Mouse (Mus musculus): ENCODE measurements around the gene Wnt7b.

The Wnt7b gene

GRCm38 (mm10) chr15:85601202-85601601 lies 18.9 kb upstream of the Wnt7b start:
- no peak for DNase-seq (ENCODE audit: low spot score in 2 of 2)

- no peak for DNase-seq (ENCODE audit: low spot score in 2 of 2)
Measured at GRCm38 (mm10) chr15:85600696-85601094, 18.4 kb upstream of the Wnt7b start.

GRCm38 (mm10) chr15:85599887-85600695 lies 17.8 kb upstream of the Wnt7b start:
- peak; percentile 38 to 47 for DNase-seq (ENCODE audit: low spot score in 2 of 2)

- peak; percentile 25 to 37 for DNase-seq (ENCODE audit: low spot score in 2 of 2)
Measured at GRCm38 (mm10) chr15:85598984-85599886, 17.0 kb upstream of the Wnt7b start.

- no peak for DNase-seq (ENCODE audit: low spot score in 2 of 2)
Measured at GRCm38 (mm10) chr15:85598443-85598842, 16.2 kb upstream of the Wnt7b start.

GRCm38 (mm10) chr15:85597403-85597802 lies 15.1 kb upstream of the Wnt7b start:
- no peak for DNase-seq (ENCODE audit: low spot score in 2 of 2)

GRCm38 (mm10) chr15:85592674-85593073 lies 10.4 kb upstream of the Wnt7b start:
- DNase-seq (ENCODE audit: low spot score in 2 of 2): no peak

GRCm38 (mm10) chr15:85590831-85591230 lies 8.6 kb upstream of the Wnt7b start:
- DNase-seq (ENCODE audit: low spot score in 2 of 2): no peak

GRCm38 (mm10) chr15:85583504-85583903 lies 1.2 kb upstream of the Wnt7b start:
- DNase-seq (ENCODE audit: low spot score in 2 of 2): peak in 1 of 2 experiments; percentile 27

- DNase-seq (ENCODE audit: low spot score in 2 of 2): peak; percentile 20 to 25
Measured at GRCm38 (mm10) chr15:85583024-85583423, 751 bp upstream of the Wnt7b start.

- DNase-seq (ENCODE audit: low spot score in 2 of 2): no peak
Measured at GRCm38 (mm10) chr15:85581563-85582064, 659 bp downstream of the Wnt7b start.

GRCm38 (mm10) chr15:85580934-85581562 lies 1.2 kb downstream of the Wnt7b start:
- no peak for DNase-seq (ENCODE audit: low spot score in 2 of 2)

GRCm38 (mm10) chr15:85580483-85580882 lies 1.8 kb downstream of the Wnt7b start:
- no peak for DNase-seq (ENCODE audit: low spot score in 2 of 2)

- no peak for DNase-seq (ENCODE audit: low spot score in 2 of 2)
Measured at GRCm38 (mm10) chr15:85577583-85578460, 4.5 kb downstream of the Wnt7b start.

- DNase-seq (ENCODE audit: low spot score in 2 of 2): no peak
Measured at GRCm38 (mm10) chr15:85576511-85577440, 5.5 kb downstream of the Wnt7b start.

- no peak for DNase-seq (ENCODE audit: low spot score in 2 of 2)
Measured at GRCm38 (mm10) chr15:85576110-85576509, 6.2 kb downstream of the Wnt7b start.

- no peak for DNase-seq (ENCODE audit: low spot score in 2 of 2)
Measured at GRCm38 (mm10) chr15:85574558-85574957, 7.7 kb downstream of the Wnt7b start.

- DNase-seq (ENCODE audit: low spot score in 2 of 2): no peak
Measured at GRCm38 (mm10) chr15:85574086-85574485, 8.2 kb downstream of the Wnt7b start.

GRCm38 (mm10) chr15:85572619-85573254 lies 9.5 kb downstream of the Wnt7b start:
- no peak for DNase-seq (ENCODE audit: low spot score in 2 of 2)

Data from spleen, postnatal 36 days (tissue).